Mouse (Mus musculus): ENCODE measurements around the gene Fam19a2.

Fam19a2 gene

GRCm38 (mm10) chr10:123385641-123386040 is 121.8 kb downstream of the Fam19a2 start:
- DNase-seq (ENCODE audit: low spot score in 2 of 2): no peak

GRCm38 (mm10) chr10:123395429-123395828 is 131.6 kb downstream of the Fam19a2 start:
- no peak for DNase-seq (ENCODE audit: low spot score in 2 of 2)

- no peak for DNase-seq (ENCODE audit: low spot score in 2 of 2)
Measured at GRCm38 (mm10) chr10:123398136-123398535, 134.3 kb downstream of the Fam19a2 start.

GRCm38 (mm10) chr10:123401188-123401587 is 137.4 kb downstream of the Fam19a2 start:
- no peak for DNase-seq (ENCODE audit: low spot score in 2 of 2)

- DNase-seq (ENCODE audit: low spot score in 2 of 2): no peak
Measured at GRCm38 (mm10) chr10:123402460-123402859, 138.7 kb downstream of the Fam19a2 start.

- DNase-seq (ENCODE audit: low spot score in 2 of 2): no peak
Measured at GRCm38 (mm10) chr10:123414953-123415352, 151.2 kb downstream of the Fam19a2 start.

- DNase-seq (ENCODE audit: low spot score in 2 of 2): no peak
Measured at GRCm38 (mm10) chr10:123416024-123416423, 152.2 kb downstream of the Fam19a2 start.

- DNase-seq (ENCODE audit: low spot score in 2 of 2): no peak
Measured at GRCm38 (mm10) chr10:123418616-123419173, 154.9 kb downstream of the Fam19a2 start.

GRCm38 (mm10) chr10:123420249-123420648 is 156.5 kb downstream of the Fam19a2 start:
- no peak for DNase-seq (ENCODE audit: low spot score in 2 of 2)

GRCm38 (mm10) chr10:123424482-123424881 is 160.7 kb downstream of the Fam19a2 start:
- no peak for DNase-seq (ENCODE audit: low spot score in 2 of 2)

- no peak for DNase-seq (ENCODE audit: low spot score in 2 of 2)
Measured at GRCm38 (mm10) chr10:123426527-123427363, 162.9 kb downstream of the Fam19a2 start.

- DNase-seq (ENCODE audit: low spot score in 2 of 2): no peak
Measured at GRCm38 (mm10) chr10:123431569-123431968, 167.8 kb downstream of the Fam19a2 start.

GRCm38 (mm10) chr10:123437576-123437975 is 173.8 kb downstream of the Fam19a2 start:
- DNase-seq (ENCODE audit: low spot score in 2 of 2): no peak

GRCm38 (mm10) chr10:123456800-123457199 is 193.0 kb downstream of the Fam19a2 start:
- DNase-seq (ENCODE audit: low spot score in 2 of 2): no peak

- DNase-seq (ENCODE audit: low spot score in 2 of 2): no peak
Measured at GRCm38 (mm10) chr10:123460466-123460865, 196.7 kb downstream of the Fam19a2 start.

GRCm38 (mm10) chr10:123462305-123462704 is 198.5 kb downstream of the Fam19a2 start:
- DNase-seq (ENCODE audit: low spot score in 2 of 2): no peak

GRCm38 (mm10) chr10:123514749-123515148 is 251.0 kb downstream of the Fam19a2 start:
- no peak for DNase-seq (ENCODE audit: low spot score in 2 of 2)

- DNase-seq (ENCODE audit: low spot score in 2 of 2): no peak
Measured at GRCm38 (mm10) chr10:123520613-123521012, 256.8 kb downstream of the Fam19a2 start.

GRCm38 (mm10) chr10:123521203-123521602 is 257.4 kb downstream of the Fam19a2 start:
- DNase-seq (ENCODE audit: low spot score in 2 of 2): no peak

- DNase-seq (ENCODE audit: low spot score in 2 of 2): no peak
Measured at GRCm38 (mm10) chr10:123525424-123525823, 261.6 kb downstream of the Fam19a2 start.

GRCm38 (mm10) chr10:123526059-123526458 is 262.3 kb downstream of the Fam19a2 start:
- DNase-seq (ENCODE audit: low spot score in 2 of 2): no peak

GRCm38 (mm10) chr10:123536143-123536542 is 272.3 kb downstream of the Fam19a2 start:
- no peak for DNase-seq (ENCODE audit: low spot score in 2 of 2)

- DNase-seq (ENCODE audit: low spot score in 2 of 2): no peak
Measured at GRCm38 (mm10) chr10:123548391-123548790, 284.6 kb downstream of the Fam19a2 start.
